Mouse (Mus musculus): Measurements from ENCODE around the gene Rnf186.

The Rnf186 gene

GRCm38 (mm10) chr4:139014793-139015192, 47.9 kb downstream of the Rnf186 start:
- DNase-seq = no peak
